Mouse (Mus musculus): Measurements from ENCODE around the gene Atn1.

The Atn1 gene

GRCm38 (mm10) chr6:124767920-124768703 lies 11.8 kb upstream of the Atn1 start:
- peak; percentile 81 for DNase-seq (ENCODE audit: low read depth, low spot score)

DNA sequence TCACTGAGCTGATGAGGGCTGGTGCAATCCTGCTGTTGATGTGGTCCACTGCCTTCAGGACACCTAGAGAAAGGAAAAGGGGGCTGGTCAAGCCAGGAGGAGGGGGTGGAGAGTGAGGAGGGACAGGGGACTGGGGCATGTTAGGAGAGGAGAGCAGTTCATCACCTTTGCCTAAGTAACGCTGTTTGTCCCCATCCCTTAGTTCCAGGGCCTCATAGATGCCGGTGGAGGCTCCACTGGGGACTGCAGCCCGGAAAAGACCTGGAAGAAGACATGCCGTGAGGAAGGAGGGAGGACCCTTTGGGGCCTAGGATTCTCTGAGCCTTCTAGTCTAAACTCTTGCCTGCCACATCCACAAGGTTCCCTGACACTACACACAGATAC lies 11.2 kb upstream of the Atn1 start:
- DNase-seq (ENCODE audit: low read depth, low spot score) = no peak

GRCm38 (mm10) chr6:124765951-124766350 lies 9.6 kb upstream of the Atn1 start:
- no peak for DNase-seq (ENCODE audit: low read depth, low spot score)

DNA sequence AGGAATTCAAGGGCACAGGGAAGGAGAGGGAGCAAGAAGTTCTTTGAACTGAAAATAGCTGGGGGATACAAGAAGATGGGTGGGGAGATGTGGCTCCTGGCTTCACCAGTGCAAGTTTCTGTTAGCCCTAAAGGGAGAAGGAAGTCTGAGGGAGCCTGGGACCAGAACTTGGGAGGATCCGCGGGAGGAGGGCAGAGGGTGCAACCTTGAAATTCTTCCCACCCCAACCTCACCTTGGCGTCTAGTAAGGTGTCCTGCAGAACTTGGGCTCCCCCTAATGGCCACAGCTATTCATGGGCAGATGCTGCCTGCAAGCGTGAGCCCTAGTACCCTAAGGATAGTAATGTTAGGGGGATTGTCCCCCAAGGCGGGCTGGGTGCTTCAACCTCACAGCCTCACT lies 2.9 kb upstream of the Atn1 start:
- peak; percentile 93 for DNase-seq (ENCODE audit: low read depth, low spot score)

GRCm38 (mm10) chr6:124758849-124759232 lies 2.5 kb upstream of the Atn1 start:
- no peak for DNase-seq (ENCODE audit: low read depth, low spot score)

- DNase-seq (ENCODE audit: low read depth, low spot score) = no peak
Measured at GRCm38 (mm10) chr6:124757909-124758848, 1.9 kb upstream of the Atn1 start.

DNA sequence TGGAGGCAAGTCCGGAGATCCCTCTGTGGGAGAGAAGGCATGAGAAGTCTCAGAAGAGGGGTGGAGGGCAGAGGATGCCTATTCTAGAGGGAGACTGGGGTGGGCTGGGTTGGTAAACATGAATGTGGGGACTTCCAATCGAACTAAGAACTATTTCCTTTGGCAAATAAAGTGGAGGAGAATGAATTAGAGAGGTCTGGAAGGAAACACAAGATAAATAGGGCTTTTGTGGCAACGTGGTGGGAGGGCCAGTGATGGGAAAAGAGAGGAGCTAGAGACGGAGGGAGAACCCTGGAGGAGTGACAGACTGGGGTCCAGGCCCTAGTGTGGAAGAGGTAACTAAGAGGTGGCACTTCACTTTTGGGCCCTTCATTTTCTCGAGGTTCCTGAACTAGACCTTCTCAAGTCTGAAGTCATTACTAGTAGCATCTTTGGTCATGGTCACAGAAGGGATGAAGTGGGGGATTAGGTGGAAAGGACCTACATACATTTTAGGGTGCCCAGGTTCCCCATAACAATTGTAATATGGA lies 1.1 kb upstream of the Atn1 start:
- no peak for DNase-seq (ENCODE audit: low read depth, low spot score)

DNA sequence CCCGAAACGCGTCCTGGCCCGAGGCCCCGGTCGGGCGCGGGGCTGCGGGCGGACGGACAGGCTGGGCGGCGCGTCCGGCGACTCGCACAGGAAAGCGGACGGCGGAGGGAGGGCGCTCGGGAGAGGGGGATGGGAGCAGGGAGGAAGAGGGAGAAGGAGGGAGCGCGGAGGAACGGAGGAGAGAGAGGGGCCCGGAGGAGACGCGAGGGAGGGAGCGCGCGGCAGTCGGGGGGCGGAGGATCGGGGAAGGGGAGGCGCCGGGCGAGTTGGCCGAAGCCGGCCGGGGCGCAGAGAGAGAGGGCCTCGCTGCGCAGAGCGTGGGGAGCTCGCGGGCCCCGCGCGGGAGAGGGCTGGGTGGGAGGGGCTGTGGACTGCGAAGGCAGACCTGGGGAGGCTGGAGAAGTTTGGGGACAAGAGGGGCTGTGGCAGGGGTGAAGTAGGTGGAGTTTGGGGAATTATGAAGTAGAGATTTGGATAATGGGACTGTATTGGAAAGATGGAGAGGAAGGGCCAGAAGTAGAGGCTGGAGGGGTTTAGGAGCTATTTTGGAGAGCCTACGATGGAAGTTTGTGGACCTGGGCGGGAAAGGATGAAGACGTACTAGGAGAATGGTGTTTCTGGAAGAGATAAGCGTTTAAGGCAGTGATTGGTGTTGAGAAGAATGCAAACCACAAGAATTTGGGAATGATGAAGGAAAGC lies 477 bp upstream of the Atn1 start:
- DNase-seq (ENCODE audit: low read depth, low spot score) = peak; percentile 75

- no peak for DNase-seq (ENCODE audit: low read depth, low spot score)
Measured at GRCm38 (mm10) chr6:124755306-124755705, 1.0 kb downstream of the Atn1 start.

GRCm38 (mm10) chr6:124753861-124754260 lies 2.5 kb downstream of the Atn1 start:
- DNase-seq (ENCODE audit: low read depth, low spot score) = peak; percentile 66

GRCm38 (mm10) chr6:124750405-124750804 lies 5.9 kb downstream of the Atn1 start:
- DNase-seq (ENCODE audit: low read depth, low spot score) = no peak

DNA sequence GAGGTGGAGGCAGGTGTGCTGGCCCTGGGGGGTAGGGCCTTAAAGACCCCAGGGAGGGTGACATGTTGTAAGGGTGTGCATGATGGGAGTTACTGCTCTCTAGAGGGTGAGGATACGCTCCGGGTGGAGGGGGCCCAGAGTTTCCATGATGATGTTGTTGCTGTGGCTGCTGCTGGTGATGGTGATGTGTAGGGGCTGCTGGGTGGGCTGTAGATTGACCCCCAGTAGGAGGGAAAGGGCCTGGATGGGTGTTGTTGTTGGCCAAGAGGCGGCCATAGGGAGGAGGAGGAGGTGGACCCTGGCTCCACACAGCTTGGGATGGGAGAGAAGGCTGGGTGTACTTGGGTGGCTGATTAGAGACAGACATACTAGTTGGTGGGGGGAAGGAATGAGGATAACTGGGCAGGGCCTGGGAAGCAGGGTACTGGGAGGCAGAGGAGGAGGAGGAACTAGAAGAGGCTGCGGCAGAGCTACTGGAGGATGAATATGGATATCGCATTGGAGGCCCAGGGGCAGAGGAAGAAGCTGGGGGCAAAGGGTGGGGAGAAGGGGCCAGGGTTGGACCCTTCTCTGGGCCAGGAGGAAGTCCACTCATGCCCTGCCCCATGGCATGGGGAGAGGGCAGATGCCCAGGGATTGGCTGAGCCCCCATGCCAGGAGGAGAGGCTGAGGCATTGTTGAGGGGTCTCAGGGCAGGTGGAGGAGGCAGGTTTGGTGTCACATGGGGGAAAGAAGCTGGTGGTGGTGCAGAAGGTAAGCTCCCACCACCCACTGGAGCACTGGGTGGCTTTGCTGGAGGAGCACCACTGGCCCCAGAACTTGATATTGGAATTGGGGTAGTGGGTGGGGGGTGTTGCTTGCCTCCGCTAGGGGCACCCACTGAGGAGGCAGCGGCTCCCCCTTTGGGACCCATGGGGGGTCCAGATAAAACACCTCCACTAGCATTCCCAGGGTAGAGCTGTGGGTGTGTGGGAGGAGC lies 9.4 kb downstream of the Atn1 start:
- DNase-seq (ENCODE audit: low read depth, low spot score) = no peak

DNA sequence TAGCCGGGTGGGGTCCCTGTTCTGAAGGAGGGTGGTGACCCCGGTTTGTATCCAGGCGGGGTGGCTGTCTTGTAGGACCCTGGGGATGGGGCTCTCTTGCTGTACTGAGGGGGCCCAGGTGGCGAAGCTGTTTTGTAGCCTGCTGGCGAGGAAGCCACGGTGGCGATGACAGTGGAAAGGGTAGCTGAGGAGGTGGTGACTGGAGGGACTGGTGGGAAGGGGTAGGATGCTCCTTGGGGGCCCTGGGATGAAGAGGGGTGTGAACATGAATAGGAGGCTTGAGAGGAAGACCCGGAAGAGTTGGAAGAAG lies 10.1 kb downstream of the Atn1 start:
- DNase-seq (ENCODE audit: low read depth, low spot score) = no peak

GRCm38 (mm10) chr6:124745490-124746295 lies 10.6 kb downstream of the Atn1 start:
- peak; percentile 99 for DNase-seq (ENCODE audit: low read depth, low spot score)

DNA sequence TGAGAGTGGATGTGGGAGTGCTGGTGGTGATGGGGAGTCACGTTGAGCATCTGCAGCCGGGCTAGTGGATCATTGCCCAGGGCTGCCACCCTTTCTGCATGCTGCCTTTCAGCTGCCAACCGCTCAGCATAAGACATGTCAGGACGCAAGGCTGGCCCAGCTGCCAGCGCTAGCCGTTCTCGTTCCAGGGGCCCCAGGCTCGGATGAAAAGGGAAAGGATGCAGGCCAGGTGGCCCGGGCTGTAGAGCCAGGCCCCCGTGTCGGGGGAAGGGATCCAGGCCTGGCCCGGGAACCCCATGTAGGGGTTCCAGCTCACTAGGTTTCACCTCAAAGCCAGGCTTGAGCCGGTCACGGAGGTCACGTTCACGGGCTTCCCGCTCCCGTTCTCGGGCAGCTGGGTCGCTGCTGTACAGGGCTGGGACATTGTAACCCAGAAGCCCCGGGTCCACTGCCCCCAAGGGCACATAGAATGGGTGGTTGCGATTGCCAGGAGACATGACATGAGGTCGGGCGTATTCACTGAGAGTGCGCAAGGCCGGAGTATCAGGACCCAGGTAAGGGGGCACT lies 11.5 kb downstream of the Atn1 start:
- DNase-seq (ENCODE audit: low read depth, low spot score) = no peak

DNA sequence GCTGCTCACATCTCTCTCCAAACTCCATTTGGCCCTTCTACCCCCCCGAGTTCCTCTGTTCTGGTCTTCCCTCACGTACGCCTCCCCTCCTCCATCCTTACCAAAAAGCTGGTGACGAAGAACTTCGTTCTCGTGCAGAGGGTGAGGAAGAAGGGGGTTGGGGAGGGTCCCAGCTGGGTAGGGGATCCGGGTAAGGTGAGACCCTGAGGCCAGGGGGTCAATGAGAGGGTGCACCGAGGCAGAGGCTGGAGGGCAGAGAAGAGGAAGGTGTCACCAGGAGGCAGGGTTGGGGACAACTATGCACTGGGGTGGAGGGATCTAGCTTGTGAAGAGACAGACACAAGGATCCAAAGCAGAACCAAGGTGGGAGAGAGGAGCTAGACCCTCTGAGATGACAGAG lies 12.7 kb downstream of the Atn1 start:
- DNase-seq (ENCODE audit: low read depth, low spot score) = no peak

DNA sequence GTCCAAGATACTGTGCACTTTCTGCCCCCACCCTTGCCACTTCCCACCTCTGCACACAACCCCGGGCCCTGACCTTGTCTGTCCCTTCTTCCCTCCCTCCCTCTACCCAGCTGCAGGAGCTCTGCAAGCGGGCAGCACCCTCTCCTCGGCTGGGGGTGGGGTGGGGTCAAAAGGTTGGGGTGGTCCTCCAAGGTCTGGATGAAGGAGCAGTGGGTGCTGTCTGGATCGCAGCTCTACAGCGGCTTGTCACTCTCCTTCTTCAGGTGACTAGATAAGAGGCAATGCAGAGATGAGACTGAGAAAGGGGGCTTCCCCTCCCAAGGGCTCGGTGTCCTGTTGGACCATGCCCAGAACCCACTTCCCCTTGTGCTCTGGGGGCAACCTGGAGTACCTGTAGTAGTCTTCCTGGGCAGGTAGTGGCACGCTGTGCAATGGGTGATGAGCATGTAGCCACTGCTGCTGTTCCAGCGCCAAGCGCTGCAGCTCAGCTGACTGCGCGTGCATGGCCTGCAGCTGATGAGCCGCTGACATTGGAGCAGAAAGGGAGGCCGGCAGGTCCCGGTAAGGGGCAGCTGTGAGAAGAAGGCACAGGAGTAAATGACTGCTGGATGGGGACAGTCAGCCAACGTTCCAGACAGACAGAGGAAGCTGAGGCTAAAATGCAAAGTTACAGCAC lies 13.3 kb downstream of the Atn1 start:
- no peak for DNase-seq (ENCODE audit: low read depth, low spot score)

DNA sequence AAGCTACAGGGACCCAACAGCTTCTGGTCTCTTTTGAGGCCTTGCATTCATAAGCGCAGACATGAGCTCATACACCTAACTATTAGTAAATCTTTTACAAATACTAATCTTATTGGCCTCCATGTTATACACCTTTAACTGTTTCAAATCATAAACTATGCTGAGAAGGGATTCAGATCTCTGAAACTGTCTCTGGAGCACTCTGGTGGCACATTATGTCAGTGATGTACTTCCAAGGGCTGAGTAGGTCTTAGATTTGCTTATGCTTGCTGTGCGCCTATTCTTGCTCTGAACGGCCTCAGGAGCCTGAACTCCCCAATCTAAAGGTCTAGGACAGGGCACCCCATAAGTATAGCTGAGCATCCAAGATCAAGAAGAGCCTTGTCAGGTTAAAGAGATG lies 14.5 kb downstream of the Atn1 start:
- no peak for DNase-seq (ENCODE audit: low read depth, low spot score)
